12 mouse cellular contexts compared by ENCODE assay signal in genomic region chrX:7443996-7444421, GRCm38 (mm10).
A peak's percentile ranks its signal among the peaks of the same experiment; 100 is the strongest.
DNase-seq lines count a peak whose midpoint lies in the region; ATAC-seq and TF ChIP-seq lines count a peak whose summit lies in the region.
"Had no signal": no experiment of that assay in that cellular context is flagged by ENCODE, and none has a peak within 500 bp of the region (broad histone marks: within the 10 kb centered on the region; RNA-seq: fewer than 3 reads in every experiment).

No protein-coding gene starts in this region.

- H3K36me3 ChIP-seq in lung, embryonic 14.5 days (ENCODE audit: insufficient read depth) = no peaks in the 10 kb centered on the region
- H3K36me3 ChIP-seq in kidney, embryonic 14.5 days (ENCODE audit: control insufficient read depth, insufficient read depth, low read length) = no peaks in the 10 kb centered on the region
- H3K36me3 ChIP-seq: embryonic facial prominence, embryonic 15.5 days had no signal

- no peak overlapping the region for H3K4me2 ChIP-seq in lung, embryonic 14.5 days
- no peak overlapping the region for H3K4me2 ChIP-seq in kidney, embryonic 14.5 days (replicated peaks; ENCODE audit: low read depth, low read length)
- H3K4me2 ChIP-seq: embryonic facial prominence, embryonic 15.5 days had no signal

- TF ChIP-seq POLR2A in lung, adult 2 months (IDR thresholded peaks at IDR 0.05; ENCODE audit: borderline replicate concordance, extremely low read depth, low read depth, low read length) = no peak

- 0 out of 2 replicates have a peak overlapping the region, but pooled peaks have one; percentile 8 for H3K27ac ChIP-seq in lung, embryonic 14.5 days (ENCODE audit: low read depth)
- peak overlapping the region; percentile 78 for H3K27ac ChIP-seq in kidney, embryonic 14.5 days (ENCODE audit: low read depth, low read length)
- H3K27ac ChIP-seq: embryonic facial prominence, embryonic 15.5 days; liver, embryonic 14.5 days had no signal

- H3K9me3 ChIP-seq in lung, embryonic 14.5 days (ENCODE audit: low read depth, low read length) = no peaks in the 10 kb centered on the region
- no peaks in the 10 kb centered on the region for H3K9me3 ChIP-seq in kidney, embryonic 14.5 days (ENCODE audit: control insufficient read depth, low read length)
- H3K9me3 ChIP-seq: embryonic facial prominence, embryonic 15.5 days had no signal

- 15% methylated on average over 6 of the region's 6 CpGs for WGBS in lung, embryonic 14.5 days
- WGBS in lung, adult 2 months = 46% methylated on average over 6 of the region's 6 CpGs
- WGBS in kidney, embryonic 14.5 days = 27% methylated on average over 6 of the region's 6 CpGs

- H3K27me3 ChIP-seq in lung, embryonic 14.5 days (ENCODE audit: insufficient read depth, low read length) = no peaks in the 10 kb centered on the region
- H3K27me3 ChIP-seq in kidney, embryonic 14.5 days (ENCODE audit: control insufficient read depth, insufficient read depth, low read length) = no peaks in the 10 kb centered on the region
- H3K27me3 ChIP-seq: embryonic facial prominence, embryonic 15.5 days had no signal

- no peak overlapping the region for H3K9ac ChIP-seq in lung, embryonic 14.5 days
- H3K9ac ChIP-seq in kidney, embryonic 14.5 days (ENCODE audit: low read depth, low read length) = no peak overlapping the region
- H3K9ac ChIP-seq: embryonic facial prominence, embryonic 15.5 days; liver, embryonic 14.5 days had no signal

- no peak; the same call in 1 of the 2 replicates for ATAC-seq in lung, embryonic 14.5 days (ENCODE audit: insufficient read depth)
- ATAC-seq in kidney, embryonic 14.5 days (ENCODE audit: low FRiP score, low TSS enrichment) = peak; percentile 90
- ATAC-seq: midbrain, embryonic 16.5 days had no signal

- no peak overlapping the region for H3K4me3 ChIP-seq in lung, embryonic 14.5 days (ENCODE audit: low read depth, low read length)
- H3K4me3 ChIP-seq in lung, adult 2 months (replicated peaks; ENCODE audit: extremely low read depth, low read depth, low read length) = no peak overlapping the region
- H3K4me3 ChIP-seq in kidney, embryonic 14.5 days (ENCODE audit: low read length) = no peak overlapping the region
- H3K4me3 ChIP-seq: embryonic facial prominence, embryonic 15.5 days had no signal

- no peak for TF ChIP-seq CTCF in lung, embryonic 14.5 days (IDR thresholded peaks at IDR 0.05; ENCODE audit: low read depth)
- no peak for TF ChIP-seq CTCF in lung, adult 2 months (IDR thresholded peaks at IDR 0.05; ENCODE audit: insufficient read depth, low read length)

- no peaks in the 10 kb centered on the region for H3K4me1 ChIP-seq in lung, embryonic 14.5 days (ENCODE audit: insufficient read depth)
- H3K4me1 ChIP-seq in lung, adult 2 months (ENCODE audit: control insufficient read depth, insufficient read depth, low read length) = no peaks in the 10 kb centered on the region
- peaks cover 5% of the 10 kb centered on the region; the same call in 1 of the 2 replicates for H3K4me1 ChIP-seq in kidney, embryonic 14.5 days (ENCODE audit: control insufficient read depth, insufficient read depth, low read length)
- H3K4me1 ChIP-seq: embryonic facial prominence, embryonic 15.5 days had no signal

- DNase-seq in lung, embryonic 14.5 days = peak; percentile 50
- DNase-seq in lung, adult 2 months = no peak
- peak; percentile 39 for DNase-seq in embryo, embryonic 9.5 days (ENCODE audit: extremely low spot score)
- peak; percentile 18 for DNase-seq in mesoderm, embryonic 11.5 days (ENCODE audit: low read depth, low spot score)
- DNase-seq in thymus, postnatal 36 days = no peak
- DNase-seq in right cerebral cortex, postnatal 4 days = no peak
- DNase-seq: cerebellum, adult 18-20 months; spleen, adult 18-20 months had no signal

Comparison
In these comparisons a context has a peak if more than half of its experiments do, and no peak if none do; other contexts are left out.
1. DNase-seq: peak in lung, embryonic 14.5 days (single experiment), embryo, embryonic 9.5 days (single experiment) and mesoderm, embryonic 11.5 days (single experiment); none in lung, adult 2 months (single experiment), thymus, postnatal 36 days (0 of 2) and right cerebral cortex, postnatal 4 days (single experiment).